Mouse (Mus musculus) heart, adult 8-10 months (tissue): ENCODE results near the gene Skint1. TPM values are rescaled to one million over a fixed set of nuclear protein-coding genes. Genes with fewer than 3 reads are reported as not detected.
"Not testable (repeated sequence)": the region's sequence is repeated elsewhere in the genome, so short reads cannot be mapped to it uniquely, and the experiment has no call there.

Source experiments
- DNase-seq: peaks from one replicate; pipeline ENCODE4 v3.0.0; 2022; ENCODE audit warnings: low spot score
- total RNA-seq, 4 experiments: library from RNA; stranded (reverse); gene quantifications; 2 replicates each; pipeline ENCODE4 v1.2.4; 2022

The Skint1 gene
- not detected for total RNA-seq

DNA sequence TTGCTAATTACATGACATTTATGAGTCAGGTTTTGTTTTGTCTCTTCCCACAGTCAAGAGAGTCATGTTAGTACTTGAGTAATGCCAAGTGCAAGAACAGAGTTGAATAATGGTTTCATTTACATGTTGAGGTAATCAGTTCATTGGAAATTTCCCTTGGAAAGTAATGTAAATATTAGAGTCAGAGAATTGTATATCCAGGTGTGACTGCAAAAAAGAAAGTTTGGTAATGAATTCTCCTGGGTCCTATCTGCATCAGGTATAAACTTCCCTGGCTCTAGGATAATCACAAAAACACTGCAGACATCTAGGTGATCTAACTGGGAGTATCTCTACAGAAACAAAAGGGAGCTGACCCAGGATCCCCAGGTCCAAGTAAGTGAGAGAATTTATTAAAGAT lies at the start of gene Skint1:
Gene Skint1 (plus strand): TSS at position 301 of the 400 bp plus-strand sequence.
- DNase-seq: no peak

DNA sequence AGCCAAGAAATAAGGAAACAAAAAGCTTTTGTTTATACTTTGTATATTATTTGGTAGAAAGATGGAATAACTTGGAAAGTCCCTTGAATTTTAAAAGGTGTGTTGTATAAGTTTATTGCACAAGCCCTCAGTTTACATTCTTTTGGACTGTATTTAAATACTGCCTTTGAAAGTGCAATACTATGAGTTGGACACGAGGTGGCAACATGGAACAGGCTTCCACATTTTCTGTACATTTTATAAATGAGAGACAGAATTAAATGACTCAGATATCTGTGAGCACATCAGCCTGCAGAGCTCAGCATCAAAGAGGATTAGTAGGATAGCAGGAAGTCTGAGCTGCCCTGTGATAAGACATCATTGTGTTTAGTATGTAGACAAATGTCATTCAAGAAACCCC lies 44.8 kb upstream of the Skint1 start:
- DNase-seq: no peak

DNA sequence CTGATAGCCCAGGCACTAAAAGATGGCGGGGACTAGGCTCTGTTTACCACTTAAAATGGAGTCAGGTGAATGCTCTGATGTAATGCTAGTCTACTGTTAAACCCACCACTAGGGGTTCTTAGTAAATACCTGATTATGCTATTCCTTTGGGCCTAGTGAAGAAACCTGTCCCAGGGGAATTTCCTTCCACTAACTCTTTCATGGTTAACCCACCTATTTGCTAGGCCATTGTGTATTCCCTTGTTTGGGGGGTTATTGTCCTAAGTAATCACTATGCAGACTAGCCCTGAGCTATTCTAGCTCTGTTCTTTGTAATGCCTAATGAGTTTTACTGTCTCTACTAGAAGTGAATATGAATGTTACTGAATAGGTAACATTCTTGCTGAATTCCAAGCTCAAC lies 42.8 kb upstream of the Skint1 start:
- not testable (repeated sequence) for DNase-seq

DNA sequence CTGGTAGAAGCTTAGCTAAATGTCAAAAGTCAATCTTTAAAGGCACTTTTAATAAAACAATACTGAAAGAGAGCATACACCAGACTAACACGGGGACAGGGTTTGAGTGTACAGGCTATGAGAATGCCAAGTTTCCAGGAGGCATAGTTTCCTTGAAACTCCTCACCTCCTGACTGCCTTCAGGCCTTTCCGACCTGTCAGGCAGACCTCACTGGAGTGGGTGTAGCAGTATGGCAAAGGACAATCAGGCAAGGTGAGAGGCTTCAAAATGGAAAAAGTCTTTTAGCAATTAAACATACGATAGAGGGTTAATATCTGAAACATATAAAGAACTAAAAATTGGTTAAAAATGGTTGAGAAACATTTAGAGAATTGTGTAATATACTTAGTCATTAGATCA lies 42.4 kb upstream of the Skint1 start:
- no peak for DNase-seq

DNA sequence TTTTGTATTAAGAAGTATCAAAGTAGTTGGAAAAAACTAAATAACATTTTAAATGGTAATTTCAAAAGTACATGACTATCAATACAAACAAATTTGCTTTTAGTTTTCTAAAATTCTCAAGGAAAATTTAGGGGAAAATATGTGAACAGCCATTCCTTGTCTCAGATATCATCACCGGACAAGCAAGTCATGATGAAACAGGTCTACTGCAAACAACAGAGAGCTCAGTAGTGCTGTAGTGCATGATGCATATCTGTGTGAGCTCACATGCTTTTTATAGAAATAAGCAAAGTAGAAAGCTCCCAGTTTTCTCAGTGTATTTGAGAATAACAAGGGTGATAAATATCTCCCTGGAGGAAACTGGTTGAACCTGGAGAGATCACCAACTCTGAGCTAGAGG lies 33.4 kb upstream of the Skint1 start, which contains the start of gene Skint7:
Gene Skint7 (plus strand): TSS at position 301 of the 400 bp plus-strand sequence.
- no peak for DNase-seq

DNA sequence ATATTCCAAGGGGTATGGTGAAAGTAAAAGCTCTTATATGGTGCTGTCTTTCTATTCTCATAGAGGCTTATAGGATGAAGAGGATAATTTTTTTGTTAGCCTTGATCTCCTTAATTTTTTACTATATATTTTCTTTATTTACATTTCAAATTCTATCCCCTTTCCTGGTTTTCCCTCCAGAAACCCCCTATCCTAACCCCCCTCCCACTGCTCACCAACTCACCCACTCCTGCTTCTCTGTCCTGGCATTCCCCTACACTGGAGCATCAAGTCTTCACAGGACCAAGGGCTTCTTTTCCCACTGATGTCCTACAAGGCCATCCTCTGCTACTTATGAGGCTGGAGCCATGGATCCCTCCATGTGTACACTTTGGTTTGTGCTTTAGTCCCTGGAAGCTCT lies 65.6 kb downstream of the Skint1 start, which contains the start of gene Skint4:
Gene Skint4 (plus strand): TSS at position 301 of the 400 bp plus-strand sequence.
- no peak for DNase-seq

Other genes starting within 250 kb of the Skint1 start
- not detected for gene Slc5a9, start 103.4 kb upstream of the Skint1 start, total RNA-seq
- gene Skint8, start 86.9 kb upstream of the Skint1 start, total RNA-seq: not detected
- gene Skint7, start 33.3 kb upstream of the Skint1 start, total RNA-seq: not detected
- not detected for gene Skint4, start 65.7 kb downstream of the Skint1 start, total RNA-seq
- gene Skint3, start 226.0 kb downstream of the Skint1 start, total RNA-seq: not detected